Mouse (Mus musculus) adipocyte (in vitro differentiated cells): ENCODE data around the gene Fkbp1a.

ENCODE experiments used
- DNase-seq: peaks from one replicate; pipeline ENCODE4 v3.0.0-alpha.2; 2016; ENCODE audit warnings: low spot score

The Fkbp1a gene

DNA sequence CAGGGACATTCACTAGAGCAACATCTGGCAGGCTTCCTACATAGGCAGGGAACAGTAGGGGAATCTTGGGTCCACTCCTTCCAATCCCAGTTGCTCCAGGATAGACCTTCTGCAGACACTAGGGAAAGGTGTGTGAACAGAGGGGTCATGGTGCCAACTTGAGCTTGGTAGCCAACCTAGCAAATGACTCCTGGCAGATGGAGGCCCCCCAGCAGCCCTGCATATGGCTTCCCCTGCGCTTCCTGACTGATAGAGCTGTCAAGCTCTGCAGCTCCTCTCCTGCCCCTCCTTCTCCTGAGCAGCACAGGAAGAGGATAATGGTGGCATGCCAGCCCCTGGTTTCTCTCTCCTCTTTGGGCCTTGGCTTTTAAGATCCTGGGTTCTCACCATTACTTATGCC lies 66.2 kb downstream of the Fkbp1a start:
- no peak for DNase-seq

DNA sequence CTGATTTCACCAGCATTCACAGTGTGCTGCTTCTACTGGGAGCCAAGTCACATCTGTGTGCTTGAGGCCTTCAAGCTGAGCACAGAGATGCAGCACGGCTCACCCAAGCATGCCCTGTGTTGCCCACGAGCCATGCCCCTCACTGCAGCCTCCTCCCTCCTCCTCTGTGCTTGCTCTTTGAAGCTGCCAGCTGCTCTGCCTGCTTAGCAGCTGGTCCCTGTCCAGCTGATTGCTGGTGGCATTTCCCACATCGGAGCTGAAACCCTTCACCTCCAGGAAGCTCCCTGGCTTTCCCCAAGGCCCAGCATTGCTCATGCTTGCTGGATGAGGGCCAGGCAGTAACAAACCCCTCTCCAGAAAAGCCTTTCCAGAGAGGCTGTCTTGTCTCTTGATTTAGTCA lies 67.7 kb downstream of the Fkbp1a start:
- peak; percentile 27 for DNase-seq
